Comparison of ENCODE assay signal across 17 mouse cellular contexts in genomic region chr12:15768536-15768935, GRCm38 (mm10). TPM values are rescaled to one million over a fixed set of nuclear protein-coding genes. Genes with fewer than 3 reads are reported as not detected.
DNase-seq lines count a peak whose midpoint lies in the region; ATAC-seq and TF ChIP-seq lines count a peak whose summit lies in the region.
"Had no signal": no experiment of that assay in that cellular context is flagged by ENCODE, and none has a peak within 500 bp of the region (broad histone marks: within the 10 kb centered on the region; RNA-seq: fewer than 3 reads in every experiment).

No protein-coding gene starts in this region.

- H3K4me3 ChIP-seq in hindbrain, postnatal 0 days (ENCODE audit: low read length): no peak overlapping the region
- no peak overlapping the region for H3K4me3 ChIP-seq in hindbrain, embryonic 16.5 days (ENCODE audit: low read length)
- no peak overlapping the region for H3K4me3 ChIP-seq in embryonic fibroblast, embryonic 13.5 days (ENCODE audit: insufficient read depth, low read length)
- H3K4me3 ChIP-seq in layer of hippocampus, adult 2 months: no peak overlapping the region
- no peak overlapping the region for H3K4me3 ChIP-seq in myocyte
- H3K4me3 ChIP-seq in intestine, embryonic 15.5 days (replicated peaks): no peak overlapping the region
- H3K4me3 ChIP-seq: hindbrain, embryonic 12.5 days; limb, embryonic 13.5 days; lung, embryonic 15.5 days had no signal

- H3ac ChIP-seq in myocyte (ENCODE audit: control insufficient read depth, insufficient read length): no peak overlapping the region

- WGBS in hindbrain, postnatal 0 days: 63% methylated on average over 3 of the region's 3 CpGs
- WGBS in hindbrain, embryonic 16.5 days: 76% methylated on average over 3 of the region's 3 CpGs
- 93% methylated on average over 3 of the region's 3 CpGs for WGBS in intestine, embryonic 15.5 days

- no peak for TF ChIP-seq CTCF in hindbrain, postnatal 0 days (IDR thresholded peaks at IDR 0.05; ENCODE audit: low read depth)
- no peak for TF ChIP-seq CTCF in embryonic fibroblast, embryonic 13.5 days (IDR thresholded peaks at IDR 0.05; ENCODE audit: borderline replicate concordance, insufficient read depth, low read length)
- TF ChIP-seq CTCF in layer of hippocampus, adult 2 months (conservative IDR thresholded peaks at IDR 0.05): no peak

- H3K79me2 ChIP-seq in myocyte (ENCODE audit: control insufficient read depth, insufficient read depth): no peaks in the 10 kb centered on the region

- H3K9ac ChIP-seq in hindbrain, postnatal 0 days (replicated peaks; ENCODE audit: low read length): no peak overlapping the region
- no peak overlapping the region for H3K9ac ChIP-seq in hindbrain, embryonic 16.5 days (ENCODE audit: low read depth, low read length)
- H3K9ac ChIP-seq in intestine, embryonic 15.5 days: no peak overlapping the region
- H3K9ac ChIP-seq: hindbrain, embryonic 12.5 days; limb, embryonic 13.5 days; lung, embryonic 15.5 days had no signal

- no peak overlapping the region for H3K4me2 ChIP-seq in hindbrain, postnatal 0 days (ENCODE audit: low read depth, low read length)
- H3K4me2 ChIP-seq in hindbrain, embryonic 16.5 days (ENCODE audit: low read length): no peak overlapping the region
- H3K4me2 ChIP-seq in myocyte (ENCODE audit: low read depth): no peak overlapping the region
- H3K4me2 ChIP-seq in intestine, embryonic 15.5 days (replicated peaks): no peak overlapping the region
- H3K4me2 ChIP-seq: hindbrain, embryonic 12.5 days; limb, embryonic 13.5 days; lung, embryonic 15.5 days had no signal

- H3K27me3 ChIP-seq in hindbrain, postnatal 0 days (ENCODE audit: insufficient read depth, low read length): no peaks in the 10 kb centered on the region
- no peaks in the 10 kb centered on the region for H3K27me3 ChIP-seq in hindbrain, embryonic 16.5 days (replicated peaks; ENCODE audit: control insufficient read depth, insufficient read depth, low read length)
- H3K27me3 ChIP-seq in myocyte (ENCODE audit: control insufficient read depth, insufficient read depth, insufficient read length): no peaks in the 10 kb centered on the region
- H3K27me3 ChIP-seq in intestine, embryonic 15.5 days (replicated peaks): no peaks in the 10 kb centered on the region
- H3K27me3 ChIP-seq: CH12.LX; hindbrain, embryonic 12.5 days; limb, embryonic 13.5 days; lung, embryonic 15.5 days; Patski had no signal

- H3K27ac ChIP-seq in hindbrain, postnatal 0 days: no peak overlapping the region
- no peak overlapping the region for H3K27ac ChIP-seq in hindbrain, embryonic 16.5 days (ENCODE audit: low read depth, low read length)
- H3K27ac ChIP-seq in embryonic fibroblast, embryonic 13.5 days (ENCODE audit: insufficient read depth, low read length): peak overlapping the region; percentile 65
- H3K27ac ChIP-seq in layer of hippocampus, adult 2 months: no peak overlapping the region
- no peak overlapping the region for H3K27ac ChIP-seq in intestine, embryonic 15.5 days
- H3K27ac ChIP-seq: hindbrain, embryonic 12.5 days; limb, embryonic 13.5 days; lung, embryonic 15.5 days had no signal

- H3K4me1 ChIP-seq in hindbrain, postnatal 0 days (ENCODE audit: insufficient read depth, low read length): no peaks in the 10 kb centered on the region
- no peaks in the 10 kb centered on the region for H3K4me1 ChIP-seq in hindbrain, embryonic 16.5 days (ENCODE audit: control insufficient read depth, insufficient read depth, low read depth, low read length)
- H3K4me1 ChIP-seq in embryonic fibroblast, embryonic 13.5 days (ENCODE audit: control insufficient read depth, insufficient read depth, low read length): peaks cover 6% of the 10 kb centered on the region
- H3K4me1 ChIP-seq in intestine, embryonic 15.5 days (replicated peaks): no peaks in the 10 kb centered on the region
- H3K4me1 ChIP-seq: hindbrain, embryonic 12.5 days; limb, embryonic 13.5 days had no signal

- no peaks in the 10 kb centered on the region for H3K9me3 ChIP-seq in hindbrain, postnatal 0 days (ENCODE audit: low read length)
- no peaks in the 10 kb centered on the region for H3K9me3 ChIP-seq in hindbrain, embryonic 16.5 days (ENCODE audit: control insufficient read depth, low read length)
- no peaks in the 10 kb centered on the region for H3K9me3 ChIP-seq in intestine, embryonic 15.5 days
- H3K9me3 ChIP-seq: hindbrain, embryonic 12.5 days; limb, embryonic 13.5 days; lung, embryonic 15.5 days had no signal

- peak; percentile 17 for DNase-seq in hindbrain, postnatal 0 days (ENCODE audit: low spot score)
- DNase-seq in layer of hippocampus, adult 2 months (ENCODE audit: low spot score in 2 of 2): peak; percentile 56 to 58
- DNase-seq in T-cell, adult 2 months (ENCODE audit: low spot score): no peak
- DNase-seq: adrenal gland, adult 8-10 months; cerebellum, postnatal 36 days; kidney, adult 2 months; right cerebral cortex, postnatal 25 days; thymus, postnatal 4 days had no signal

- ATAC-seq in hindbrain, postnatal 0 days: no peak
- ATAC-seq in hindbrain, embryonic 16.5 days: no peak
- no peak for ATAC-seq in intestine, embryonic 15.5 days
- ATAC-seq: Patski had no signal

- no peak for TF ChIP-seq POLR2A in embryonic fibroblast, embryonic 13.5 days (IDR thresholded peaks at IDR 0.05; ENCODE audit: low read depth, low read length)
- no peak for TF ChIP-seq POLR2A in myocyte (IDR thresholded peaks at IDR 0.05; ENCODE audit: insufficient read length, low read depth)

- H3K36me3 ChIP-seq in hindbrain, postnatal 0 days (ENCODE audit: insufficient read depth, low read length): no peaks in the 10 kb centered on the region
- no peaks in the 10 kb centered on the region for H3K36me3 ChIP-seq in hindbrain, embryonic 16.5 days (ENCODE audit: control insufficient read depth, insufficient read depth, low read length)
- no peaks in the 10 kb centered on the region for H3K36me3 ChIP-seq in myocyte (ENCODE audit: control insufficient read depth, insufficient read depth)
- no peaks in the 10 kb centered on the region for H3K36me3 ChIP-seq in intestine, embryonic 15.5 days
- H3K36me3 ChIP-seq: hindbrain, embryonic 12.5 days; limb, embryonic 13.5 days; lung, embryonic 15.5 days had no signal

TF ChIP-seq in myocyte, 11 proteins besides CTCF, POLR2A, EP300 and RAD21:
- no peak for TF ChIP-seq TCF12 (IDR thresholded peaks at IDR 0.05; ENCODE audit: insufficient read depth, poor library complexity, severe bottlenecking)
- TF ChIP-seq CEBPB (IDR thresholded peaks at IDR 0.05; ENCODE audit: insufficient read depth, poor library complexity, severe bottlenecking): peak; percentile 67
- TF ChIP-seq MYOD1 (IDR thresholded peaks at IDR 0.05; ENCODE audit: control insufficient read depth in 1 of 3, insufficient read length in 2 of 3, low read depth in 2 of 3): peak in 2 of 3 experiments; percentile 6 to 41

RNA-seq across cellular contexts. Expression of gene Trib2, which starts 48.2 kb away (rescaled TPM):
- total RNA-seq in hindbrain, postnatal 0 days (2014; rRNA removed): 150 and 164 TPM in 2 replicates
- polyA plus RNA-seq in hindbrain, postnatal 0 days (2015; fragmentation: Nextera tagmentation; extraction: Ambion mirVana): 92.2 and 95.2 TPM in 2 replicates
- 124 and 142 TPM in 2 replicates for polyA plus RNA-seq in hindbrain, embryonic 16.5 days (2015; fragmentation: Nextera tagmentation; extraction: Ambion mirVana)
- 30.2 and 34.0 TPM in 2 replicates for polyA plus RNA-seq in embryonic fibroblast, embryonic 13.5 days (2011; ENCODE audit: insufficient read length, low read depth, missing spikeins)
- total RNA-seq in layer of hippocampus, adult 2 months (2021): 10 to 100 TPM; 32.2 to 33.5 TPM
- 0.96 TPM for polyA plus RNA-seq in myocyte (2012; fragmentation: generic; extraction: Trizol)
- polyA plus RNA-seq in intestine, embryonic 15.5 days (2015; fragmentation: Nextera tagmentation; extraction: Ambion mirVana): 18.5 and 21.1 TPM in 2 replicates
